Mouse (Mus musculus): ENCODE data around the gene Naa15. TPM values are rescaled to one million over a fixed set of nuclear protein-coding genes. Genes with fewer than 3 reads are reported as not detected.

Gene Naa15
- polyA plus RNA-seq, 1 experiment from 2014 or later = 14.4 TPM

DNA sequence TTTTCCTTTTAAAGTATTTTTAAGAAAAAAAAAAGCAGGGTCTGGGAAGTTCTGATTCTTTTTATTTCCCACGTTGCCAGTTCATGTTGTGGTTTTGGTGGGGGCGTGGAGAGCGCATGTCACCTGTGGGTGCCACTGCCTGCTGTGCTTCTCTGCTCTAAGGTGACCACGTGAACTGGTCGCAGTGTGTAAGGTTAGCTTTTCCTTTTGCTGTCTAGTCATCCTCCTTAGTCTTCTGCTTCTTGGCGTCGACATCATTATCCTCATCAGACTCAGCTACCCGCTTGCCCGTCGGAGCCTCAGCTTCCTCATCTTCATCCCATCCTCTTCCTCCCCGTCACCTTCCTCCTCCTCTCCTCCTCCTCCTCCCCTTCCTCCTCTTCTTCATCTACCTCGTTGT, 12.3 kb upstream of the Naa15 start:
- no peak for ATAC-seq
- WGBS = 91% methylated on average over 12 of the region's 12 CpGs
- H3K9me3 ChIP-seq (ENCODE audit: control insufficient read depth) = no peaks in the 10 kb centered on the region
- no peak overlapping the region for H3K27ac ChIP-seq (ENCODE audit: low read depth, low read length)
- no peak overlapping the region for H3K4me3 ChIP-seq (ENCODE audit: low read depth, low read length)
- TF ChIP-seq CTCF (IDR thresholded peaks at IDR 0.05; ENCODE audit: low read depth) = no peak
- H3K4me2 ChIP-seq (replicated peaks; ENCODE audit: low read depth) = no peak overlapping the region
- H3K4me1 ChIP-seq (replicated peaks; ENCODE audit: control insufficient read depth, insufficient read depth, low read length) = no peaks in the 10 kb centered on the region
- H3K36me3 ChIP-seq (ENCODE audit: control insufficient read depth, insufficient read depth) = peaks cover 30% of the 10 kb centered on the region
- no peaks in the 10 kb centered on the region for H3K27me3 ChIP-seq (replicated peaks; ENCODE audit: control insufficient read depth, insufficient read depth, low read length)
- no peak overlapping the region for H3K9ac ChIP-seq (ENCODE audit: low read depth, low read length)

DNA sequence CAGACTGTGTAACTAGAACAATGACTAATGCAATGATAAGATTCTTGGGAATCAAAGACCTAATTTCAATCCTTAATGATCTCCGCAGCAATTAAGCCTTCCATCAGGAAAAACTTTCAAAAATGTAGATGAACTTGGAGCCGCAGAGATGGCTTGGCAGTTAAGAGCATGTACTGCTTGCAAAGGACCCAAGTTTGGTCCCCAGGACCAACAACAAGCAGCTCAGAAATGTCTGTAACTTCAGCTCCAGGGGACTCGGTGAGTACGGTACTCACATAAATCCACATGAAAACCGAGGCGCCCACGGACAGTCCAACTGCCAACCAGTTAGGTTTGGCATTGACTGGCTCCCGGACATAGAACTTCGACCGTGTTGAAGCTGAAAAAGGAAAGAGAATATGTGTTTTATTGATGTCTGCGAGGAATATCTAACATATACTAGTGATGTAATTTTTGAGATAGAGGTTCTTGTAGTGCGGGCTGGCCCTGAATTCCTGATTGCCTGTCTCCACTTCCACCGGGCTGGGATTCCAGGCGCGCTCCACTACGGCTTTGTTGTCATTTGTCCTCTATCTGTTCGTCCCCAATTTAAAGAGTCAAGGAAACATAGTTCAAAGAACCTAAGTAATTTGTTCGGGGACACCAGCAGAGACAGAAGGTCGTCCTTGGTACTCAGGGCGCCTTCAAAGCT, 6.9 kb upstream of the Naa15 start:
- Histone ChIP-seq H3K4me1 (replicated peaks; ENCODE audit: control insufficient read depth, insufficient read depth, low read length) (no peaks in the 10 kb centered on the region), H3K36me3 (ENCODE audit: control insufficient read depth, insufficient read depth) (peaks cover 24% of the 10 kb centered on the region), H3K9me3 (ENCODE audit: control insufficient read depth) (no peaks in the 10 kb centered on the region), H3K27me3 (replicated peaks; ENCODE audit: control insufficient read depth, insufficient read depth, low read length) (no peaks in the 10 kb centered on the region), H3K27ac (ENCODE audit: low read depth, low read length) (peak overlapping the region; percentile 89), H3K9ac (ENCODE audit: low read depth, low read length) (peak overlapping the region; percentile 87), H3K4me2 (replicated peaks; ENCODE audit: low read depth) (peak overlapping the region; percentile 80), H3K4me3 (ENCODE audit: low read depth, low read length) (peak overlapping the region; percentile 98)
- 11% methylated on average over 20 of the region's 20 CpGs for WGBS
- no peak for ATAC-seq
- no peak for TF ChIP-seq CTCF (IDR thresholded peaks at IDR 0.05; ENCODE audit: low read depth)

DNA sequence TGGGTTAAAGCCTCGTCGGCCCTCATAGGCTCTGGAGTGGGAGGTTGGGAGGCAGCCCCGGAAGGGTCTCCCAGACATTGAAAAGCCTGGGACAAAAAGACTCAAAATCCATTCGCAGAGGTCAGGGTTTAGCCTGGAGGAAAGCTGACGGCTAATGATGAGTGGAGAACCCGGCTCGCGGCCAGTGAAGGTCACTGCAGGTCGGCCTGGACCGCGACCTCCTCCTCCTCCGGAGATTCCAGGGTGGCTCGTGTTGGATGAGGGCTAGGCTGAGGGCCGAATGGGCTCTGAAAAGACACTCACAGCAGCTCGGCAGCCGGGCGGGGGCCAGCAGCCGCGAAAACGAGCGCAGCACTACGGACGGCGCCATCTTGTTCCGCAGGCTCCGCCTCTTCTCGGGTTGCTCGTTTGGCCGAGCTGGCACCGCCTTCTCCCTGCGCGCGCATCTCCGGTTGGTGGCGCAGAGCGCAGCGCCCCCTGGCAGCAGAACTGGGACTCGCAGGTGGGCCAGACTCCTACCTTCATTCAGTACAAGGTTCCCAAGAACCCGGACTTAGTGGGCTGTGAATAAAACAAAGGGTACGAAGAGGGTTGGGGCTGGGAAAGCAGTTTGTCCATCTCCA, 6.3 kb upstream of the Naa15 start, which contains the start of gene Ndufc1:
TSS of gene Ndufc1 (minus strand) at position 428 of the 623 bp plus-strand sequence.
- Histone ChIP-seq H3K4me3 (ENCODE audit: low read depth, low read length) (peak within 1 kb of the TSS; percentile 98), H3K4me1 (replicated peaks; ENCODE audit: control insufficient read depth, insufficient read depth, low read length) (no peaks in the 10 kb centered on the region; the same call in 1 of the 2 replicates), H3K4me2 (replicated peaks; ENCODE audit: low read depth) (peak within 1 kb of the TSS; percentile 80), H3K9ac (ENCODE audit: low read depth, low read length) (peak within 1 kb of the TSS; percentile 87), H3K27me3 (replicated peaks; ENCODE audit: control insufficient read depth, insufficient read depth, low read length) (no peaks in the 10 kb centered on the region), H3K27ac (ENCODE audit: low read depth, low read length) (peak within 1 kb of the TSS; percentile 89), H3K9me3 (ENCODE audit: control insufficient read depth) (no peaks in the 10 kb centered on the region), H3K36me3 (ENCODE audit: control insufficient read depth, insufficient read depth) (peaks cover 20% of the 10 kb centered on the region)
- peak; percentile 100 for TF ChIP-seq CTCF (IDR thresholded peaks at IDR 0.05; ENCODE audit: low read depth)
- under 1% methylated on average over 40 of the region's 40 CpGs for WGBS
- peak; percentile 81 for ATAC-seq

DNA sequence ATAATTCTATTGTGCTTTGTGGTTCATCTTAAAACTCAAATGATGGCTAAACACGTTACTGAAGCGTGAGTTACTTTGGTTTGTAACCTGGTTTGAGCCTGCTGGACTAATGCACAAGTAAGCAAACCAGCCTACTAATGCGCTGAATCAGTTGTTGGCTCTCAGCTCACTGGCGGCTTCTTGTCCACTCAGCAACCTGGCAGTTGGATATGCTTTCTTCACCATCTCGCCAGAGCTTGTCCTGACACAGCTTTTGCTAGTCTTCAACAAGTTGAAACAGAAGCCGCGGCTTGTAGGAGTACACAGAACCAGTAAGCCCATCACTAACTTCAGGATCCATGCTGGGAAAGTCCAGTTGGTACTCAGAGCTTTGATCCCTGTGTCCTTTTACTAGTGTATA, 2.5 kb upstream of the Naa15 start:
- peaks cover 8% of the 10 kb centered on the region; the same call in 1 of the 2 replicates for H3K4me1 ChIP-seq (replicated peaks; ENCODE audit: control insufficient read depth, insufficient read depth, low read length)
- H3K4me3 ChIP-seq (ENCODE audit: low read depth, low read length) = no peak overlapping the region
- H3K9ac ChIP-seq (ENCODE audit: low read depth, low read length) = no peak overlapping the region
- no peak for TF ChIP-seq CTCF (IDR thresholded peaks at IDR 0.05; ENCODE audit: low read depth)
- ATAC-seq = no peak
- 85% methylated on average over 7 of the region's 7 CpGs for WGBS
- no peaks in the 10 kb centered on the region for H3K27me3 ChIP-seq (replicated peaks; ENCODE audit: control insufficient read depth, insufficient read depth, low read length)
- no peaks in the 10 kb centered on the region for H3K36me3 ChIP-seq (ENCODE audit: control insufficient read depth, insufficient read depth)
- no peak overlapping the region for H3K4me2 ChIP-seq (replicated peaks; ENCODE audit: low read depth)
- H3K9me3 ChIP-seq (ENCODE audit: control insufficient read depth) = no peaks in the 10 kb centered on the region
- no peak overlapping the region for H3K27ac ChIP-seq (ENCODE audit: low read depth, low read length)

DNA sequence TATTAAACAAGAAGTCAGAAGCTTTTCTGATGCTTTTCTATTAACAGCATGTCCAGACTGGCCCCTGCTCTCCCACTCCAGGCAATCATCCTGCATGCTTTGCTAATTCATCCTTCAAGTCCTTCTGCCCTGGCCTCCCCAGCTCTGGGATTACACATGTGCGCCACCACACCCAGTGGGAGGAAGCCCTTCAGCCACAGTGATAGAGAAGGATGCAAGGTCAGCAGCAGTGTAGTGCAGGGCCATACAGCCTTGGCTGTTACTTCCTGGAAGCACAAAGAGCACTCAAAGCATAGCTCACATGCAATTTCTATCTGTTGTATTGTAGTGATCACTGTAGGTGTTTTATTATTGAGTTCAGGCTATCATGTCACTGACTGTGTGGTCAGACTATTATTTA, 1.7 kb upstream of the Naa15 start:
- Histone ChIP-seq H3K4me3 (ENCODE audit: low read depth, low read length) (no peak overlapping the region), H3K4me1 (replicated peaks; ENCODE audit: control insufficient read depth, insufficient read depth, low read length) (peaks cover 10% of the 10 kb centered on the region; the same call in 1 of the 2 replicates), H3K4me2 (replicated peaks; ENCODE audit: low read depth) (no peak overlapping the region), H3K27me3 (replicated peaks; ENCODE audit: control insufficient read depth, insufficient read depth, low read length) (no peaks in the 10 kb centered on the region), H3K27ac (ENCODE audit: low read depth, low read length) (peak overlapping the region; percentile 68; the same call in 1 of the 2 replicates), H3K9ac (ENCODE audit: low read depth, low read length) (no peak overlapping the region), H3K9me3 (ENCODE audit: control insufficient read depth) (no peaks in the 10 kb centered on the region), H3K36me3 (ENCODE audit: control insufficient read depth, insufficient read depth) (no peaks in the 10 kb centered on the region)
- 25% methylated on average over 1 of the region's 1 CpGs for WGBS
- ATAC-seq = peak; percentile 55
- TF ChIP-seq CTCF (IDR thresholded peaks at IDR 0.05; ENCODE audit: low read depth) = no peak

DNA sequence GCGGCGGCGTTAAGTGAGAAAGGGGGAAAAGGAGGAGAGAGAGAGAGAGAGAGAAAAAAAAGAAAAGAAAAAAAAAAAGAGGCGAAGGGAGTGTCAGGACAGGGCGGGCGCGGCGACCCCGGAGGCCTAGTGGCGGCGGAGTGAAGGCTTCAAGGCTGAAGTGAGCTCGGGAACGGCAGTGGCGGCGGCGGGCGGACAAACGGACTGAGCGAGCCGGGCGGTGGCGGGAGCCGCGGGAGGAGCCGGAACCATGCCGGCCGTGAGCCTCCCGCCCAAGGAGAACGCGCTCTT, 1.1 kb downstream of the Naa15 start:
- Histone ChIP-seq H3K27me3 (replicated peaks; ENCODE audit: control insufficient read depth, insufficient read depth, low read length) (no peaks in the 10 kb centered on the region), H3K4me2 (replicated peaks; ENCODE audit: low read depth) (peak overlapping the region; percentile 77), H3K4me1 (replicated peaks; ENCODE audit: control insufficient read depth, insufficient read depth, low read length) (peaks cover 13% of the 10 kb centered on the region; the same call in 1 of the 2 replicates), H3K9me3 (ENCODE audit: control insufficient read depth) (no peaks in the 10 kb centered on the region), H3K4me3 (ENCODE audit: low read depth, low read length) (peak overlapping the region; percentile 93), H3K27ac (ENCODE audit: low read depth, low read length) (peak overlapping the region; percentile 96), H3K36me3 (ENCODE audit: control insufficient read depth, insufficient read depth) (no peaks in the 10 kb centered on the region), H3K9ac (ENCODE audit: low read depth, low read length) (peak overlapping the region; percentile 98)
- peak; percentile 58 for ATAC-seq
- TF ChIP-seq CTCF (IDR thresholded peaks at IDR 0.05; ENCODE audit: low read depth) = no peak
- 1% methylated on average over 15 of the region's 30 CpGs for WGBS

Measured in intestine, postnatal 0 days (tissue).